Mouse (Mus musculus) layer of hippocampus, adult 11-12 months (tissue): ENCODE measurements around the gene Dnajc28.

Experiments used
- DNase-seq: peaks from one replicate; pipeline ENCODE4 v3.0.0; 2022; ENCODE audit warnings: low spot score

Dnajc28 gene

GRCm38 (mm10) chr16:91588703-91589102 is 30.1 kb downstream of the Dnajc28 start:
- no peak for DNase-seq

- no peak for DNase-seq
Measured at GRCm38 (mm10) chr16:91587730-91588453, 30.9 kb downstream of the Dnajc28 start.

GRCm38 (mm10) chr16:91586244-91586643 is 32.6 kb downstream of the Dnajc28 start:
- no peak for DNase-seq

GRCm38 (mm10) chr16:91585617-91586016 is 33.2 kb downstream of the Dnajc28 start:
- no peak for DNase-seq

- no peak for DNase-seq
Measured at GRCm38 (mm10) chr16:91582307-91582706, 36.5 kb downstream of the Dnajc28 start.

- DNase-seq: peak; percentile 44
Measured at GRCm38 (mm10) chr16:91578980-91579720, 39.7 kb downstream of the Dnajc28 start.

GRCm38 (mm10) chr16:91575151-91575550 is 43.7 kb downstream of the Dnajc28 start:
- no peak for DNase-seq

- no peak for DNase-seq
Measured at GRCm38 (mm10) chr16:91571105-91571504, 47.7 kb downstream of the Dnajc28 start.

GRCm38 (mm10) chr16:91568960-91569359 is 49.9 kb downstream of the Dnajc28 start:
- DNase-seq: no peak

GRCm38 (mm10) chr16:91566002-91566401 is 52.8 kb downstream of the Dnajc28 start:
- no peak for DNase-seq

GRCm38 (mm10) chr16:91565292-91565951 is 53.4 kb downstream of the Dnajc28 start:
- no peak for DNase-seq

GRCm38 (mm10) chr16:91564580-91565291 is 54.1 kb downstream of the Dnajc28 start:
- no peak for DNase-seq
